Mouse (Mus musculus) megakaryocyte, embryonic 14.5 days (primary cell): Measurements from ENCODE around the gene Gm281. TPM values are rescaled to one million over a fixed set of nuclear protein-coding genes. Genes with fewer than 3 reads are reported as not detected.

ENCODE experiments used
- H3K27me3 ChIP-seq: replicated peaks from 2 replicates; pipeline ENCODE3; 2012; ENCODE audit warnings: inconsistent platforms
- H3K36me3 ChIP-seq: replicated peaks from 2 replicates; pipeline ENCODE3; 2012; ENCODE audit warnings: low read length, inconsistent platforms, mixed read lengths
- H3K4me1 ChIP-seq: 2 replicates; pipeline ENCODE4 v1.6.1; 2012; ENCODE audit warnings: inconsistent platforms
- H3K4me3 ChIP-seq: replicated peaks from 2 replicates; pipeline ENCODE3; 2012; ENCODE audit warnings: moderate library complexity, mild to moderate bottlenecking, inconsistent platforms
- H3K9me3 ChIP-seq: 2 replicates; pipeline ENCODE4 v1.6.1; 2012; ENCODE audit warnings: inconsistent platforms
- FLI1 ChIP-seq: IDR thresholded peaks from 2 replicates; pipeline ENCODE4 v1.6.1; 2012; ENCODE audit warnings: low read length, inconsistent platforms, mixed read lengths
- GATA1 ChIP-seq: IDR thresholded peaks from 3 replicates; pipeline ENCODE4 v1.6.1; 2012; ENCODE audit warnings: mixed read lengths, low read length, inconsistent platforms, borderline replicate concordance
- polyA plus RNA-seq: library from polyadenylated mRNA; stranded (reverse); fragments of >175 nt; gene quantifications from 2 replicates; pipeline ENCODE4 v1.2.3, GENCODE M21; 2012; ENCODE audit warnings: low replicate concordance; ENCODE audit not compliant: insufficient read depth

Gm281 gene
- polyA plus RNA-seq, 1 experiment = not detected

GRCm38 (mm10) chr14:13944686-13945085, 30.4 kb upstream of the Gm281 start:
- H3K4me1 ChIP-seq = no peaks in the 10 kb centered on the region
- H3K9me3 ChIP-seq = peaks cover 7% of the 10 kb centered on the region
- no peak overlapping the region for H3K4me3 ChIP-seq
- peaks cover 31% of the 10 kb centered on the region for H3K36me3 ChIP-seq
- TF ChIP-seq FLI1 = no peak
- no peak for TF ChIP-seq GATA1
- H3K27me3 ChIP-seq = no peaks in the 10 kb centered on the region

GRCm38 (mm10) chr14:13934052-13934371, 19.7 kb upstream of the Gm281 start:
- H3K36me3 ChIP-seq = no peaks in the 10 kb centered on the region
- no peaks in the 10 kb centered on the region for H3K4me1 ChIP-seq
- peaks cover 39% of the 10 kb centered on the region for H3K9me3 ChIP-seq
- H3K27me3 ChIP-seq = no peaks in the 10 kb centered on the region
- H3K4me3 ChIP-seq = peak overlapping the region; percentile 38
- TF ChIP-seq GATA1 = no peak
- no peak for TF ChIP-seq FLI1

- H3K27me3 ChIP-seq = no peaks in the 10 kb centered on the region
- H3K4me1 ChIP-seq = no peaks in the 10 kb centered on the region
- no peaks in the 10 kb centered on the region for H3K36me3 ChIP-seq
- H3K4me3 ChIP-seq = peak overlapping the region; percentile 38
- TF ChIP-seq GATA1 (no peak), FLI1 (no peak)
- peaks cover 38% of the 10 kb centered on the region for H3K9me3 ChIP-seq
These were observed 19.2 kb upstream of the Gm281 start for GRCm38 (mm10) chr14:13933290-13934051.

GRCm38 (mm10) chr14:13917630-13918029, 3.4 kb upstream of the Gm281 start:
- Histone ChIP-seq H3K27me3 (no peaks in the 10 kb centered on the region), H3K4me1 (peaks cover 3% of the 10 kb centered on the region; the same call in 1 of the 2 replicates), H3K9me3 (no peaks in the 10 kb centered on the region), H3K36me3 (no peaks in the 10 kb centered on the region), H3K4me3 (no peak overlapping the region)
- TF ChIP-seq GATA1 (no peak), FLI1 (no peak)

GRCm38 (mm10) chr14:13917208-13917607, 2.9 kb upstream of the Gm281 start:
- Histone ChIP-seq H3K36me3 (no peaks in the 10 kb centered on the region), H3K27me3 (no peaks in the 10 kb centered on the region), H3K4me1 (peaks cover 3% of the 10 kb centered on the region; the same call in 1 of the 2 replicates), H3K9me3 (no peaks in the 10 kb centered on the region), H3K4me3 (no peak overlapping the region)
- TF ChIP-seq GATA1 = no peak
- no peak for TF ChIP-seq FLI1

GRCm38 (mm10) chr14:13915207-13915606, 929 bp upstream of the Gm281 start:
- no peak for TF ChIP-seq GATA1
- TF ChIP-seq FLI1 = no peak
- Histone ChIP-seq H3K27me3 (no peaks in the 10 kb centered on the region), H3K4me3 (no peak overlapping the region), H3K36me3 (no peaks in the 10 kb centered on the region), H3K9me3 (no peaks in the 10 kb centered on the region), H3K4me1 (peaks cover 3% of the 10 kb centered on the region; the same call in 1 of the 2 replicates)

- Histone ChIP-seq H3K27me3 (no peaks in the 10 kb centered on the region), H3K36me3 (no peaks in the 10 kb centered on the region)
- no peak for TF ChIP-seq FLI1
- no peak for TF ChIP-seq GATA1
These were observed 4.1 kb downstream of the Gm281 start for GRCm38 (mm10) chr14:13910148-13910547.

GRCm38 (mm10) chr14:13907145-13907544, 7.1 kb downstream of the Gm281 start:
- Histone ChIP-seq H3K4me3 (no peak overlapping the region), H3K27me3 (no peaks in the 10 kb centered on the region), H3K9me3 (no peaks in the 10 kb centered on the region), H3K36me3 (no peaks in the 10 kb centered on the region), H3K4me1 (no peaks in the 10 kb centered on the region)
- no peak for TF ChIP-seq GATA1
- no peak for TF ChIP-seq FLI1

More at GRCm38 (mm10) chr14:13910148-13910547, 4.1 kb downstream of the Gm281 start:
- Histone ChIP-seq H3K4me1 (no peaks in the 10 kb centered on the region), H3K4me3 (no peak overlapping the region), H3K9me3 (no peaks in the 10 kb centered on the region)

- TF ChIP-seq GATA1 (no peak), FLI1 (no peak)
- H3K4me1 ChIP-seq = 0 out of 2 replicates have a peak, but pooled peaks cover 2% of the 10 kb centered on the region
- no peak overlapping the region for H3K4me3 ChIP-seq
- peaks cover 2% of the 10 kb centered on the region for H3K27me3 ChIP-seq
- H3K36me3 ChIP-seq = no peaks in the 10 kb centered on the region
- H3K9me3 ChIP-seq = no peaks in the 10 kb centered on the region
These were observed 7.8 kb downstream of the Gm281 start for GRCm38 (mm10) chr14:13906461-13906860.

GRCm38 (mm10) chr14:13901611-13902067, 12.6 kb downstream of the Gm281 start:
- no peak for TF ChIP-seq GATA1
- no peak for TF ChIP-seq FLI1
- peaks cover 12% of the 10 kb centered on the region for H3K27me3 ChIP-seq
- no peaks in the 10 kb centered on the region for H3K36me3 ChIP-seq
- peak overlapping the region; percentile 90 for H3K4me3 ChIP-seq
- no peaks in the 10 kb centered on the region for H3K9me3 ChIP-seq
- H3K4me1 ChIP-seq = 0 out of 2 replicates have a peak, but pooled peaks cover 5% of the 10 kb centered on the region

GRCm38 (mm10) chr14:13895198-13895597, 19.1 kb downstream of the Gm281 start:
- no peaks in the 10 kb centered on the region for H3K4me1 ChIP-seq
- no peaks in the 10 kb centered on the region for H3K36me3 ChIP-seq
- no peak for TF ChIP-seq GATA1
- H3K27me3 ChIP-seq = no peaks in the 10 kb centered on the region
- no peaks in the 10 kb centered on the region for H3K9me3 ChIP-seq
- H3K4me3 ChIP-seq = no peak overlapping the region
